Mouse (Mus musculus) small intestine, adult 2 months (tissue): ENCODE measurements around the gene Gm3415.

Experiments
- CTCF ChIP-seq: fragments of 200-500 bp; IDR thresholded peaks from 2 replicates; pipeline ENCODE4 v1.5.1; 2012; ENCODE audit warnings: low read depth, mild to moderate bottlenecking, control low read depth, inconsistent platforms, low read length, moderate library complexity, mixed read lengths; ENCODE audit not compliant: insufficient replicate concordance, insufficient read length; ENCODE audit errors: extremely low read depth
- POLR2A ChIP-seq: fragments of 200-500 bp; IDR thresholded peaks from 2 replicates; pipeline ENCODE4 v1.6.1; 2012; ENCODE audit warnings: low read depth, mild to moderate bottlenecking, control low read depth, inconsistent platforms, low read length, moderate library complexity

GRCm38 (mm10) chr5:146564259-146564658, 8.3 kb downstream of the Gm3415 start:
- no peak for TF ChIP-seq POLR2A
- TF ChIP-seq CTCF = no peak
